16 mouse cellular contexts compared by ENCODE assay signal in the genomic region with DNA sequence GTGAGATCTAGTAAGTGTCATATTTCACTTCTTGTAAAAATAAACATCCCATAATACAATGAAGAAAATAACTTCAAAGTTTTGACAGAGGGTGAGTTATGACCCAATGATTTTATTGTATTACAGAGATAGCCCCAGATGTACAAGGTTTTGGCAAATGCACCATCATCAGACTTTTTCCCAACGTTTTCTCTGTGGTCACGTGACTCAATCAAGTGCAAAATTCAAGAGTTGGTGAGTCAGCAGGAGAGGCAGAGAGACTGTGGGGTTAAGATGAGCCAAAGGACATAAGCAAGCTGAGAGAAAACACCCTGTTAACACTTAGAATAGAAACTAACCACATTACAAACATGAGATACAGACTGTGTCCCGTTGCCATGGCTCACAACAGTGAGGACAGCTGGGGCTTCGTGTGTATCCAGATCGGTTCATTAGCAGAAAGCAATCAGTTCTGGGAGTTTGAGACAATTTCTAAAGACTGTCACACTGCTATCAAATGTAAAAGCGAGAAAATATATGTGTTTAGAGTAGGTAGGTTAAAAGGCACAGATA.
DNase-seq lines count a peak whose midpoint lies in the region; ATAC-seq lines count a peak whose summit lies in the region.
"Had no signal": no experiment of that assay in that cellular context is flagged by ENCODE, and none has a peak within 500 bp of the region (broad histone marks: within the 10 kb centered on the region; RNA-seq: fewer than 3 reads in every experiment).

No protein-coding gene starts in this region.

- no peak overlapping the region for H3K9ac ChIP-seq in forebrain, embryonic 15.5 days (replicated peaks)
- no peak overlapping the region for H3K9ac ChIP-seq in forebrain, embryonic 12.5 days
- H3K9ac ChIP-seq: kidney, embryonic 15.5 days; midbrain, embryonic 13.5 days had no signal

- H3K4me1 ChIP-seq in forebrain, embryonic 15.5 days = peaks cover 8% of the 10 kb centered on the region; the same call in 1 of the 2 replicates
- H3K4me1 ChIP-seq in forebrain, embryonic 12.5 days = no peaks in the 10 kb centered on the region
- H3K4me1 ChIP-seq: kidney, embryonic 15.5 days; midbrain, embryonic 13.5 days had no signal

- H3K27ac ChIP-seq in forebrain, embryonic 15.5 days (replicated peaks) = no peak overlapping the region
- H3K27ac ChIP-seq in forebrain, embryonic 12.5 days = no peak overlapping the region
- H3K27ac ChIP-seq: kidney, embryonic 15.5 days; macrophage; midbrain, embryonic 13.5 days had no signal

- peak; percentile 53; the same call in 1 of the 2 replicates for ATAC-seq in forebrain, embryonic 15.5 days (replicated peaks)
- ATAC-seq in forebrain, embryonic 12.5 days (ENCODE audit: low FRiP score) = no peak
- ATAC-seq: midbrain, embryonic 13.5 days had no signal

- WGBS in forebrain, embryonic 15.5 days = 71% methylated on average over 6 of the region's 6 CpGs
- 78% methylated on average over 6 of the region's 6 CpGs for WGBS in forebrain, embryonic 12.5 days

- no peaks in the 10 kb centered on the region for H3K27me3 ChIP-seq in forebrain, embryonic 15.5 days
- H3K27me3 ChIP-seq in forebrain, embryonic 12.5 days = no peaks in the 10 kb centered on the region
- H3K27me3 ChIP-seq: kidney, embryonic 15.5 days; midbrain, embryonic 13.5 days had no signal

- no peak overlapping the region for H3K4me2 ChIP-seq in forebrain, embryonic 15.5 days (replicated peaks)
- H3K4me2 ChIP-seq in forebrain, embryonic 12.5 days = no peak overlapping the region
- H3K4me2 ChIP-seq: kidney, embryonic 15.5 days; midbrain, embryonic 13.5 days had no signal

- no peak overlapping the region for H3K4me3 ChIP-seq in forebrain, embryonic 15.5 days
- no peak overlapping the region for H3K4me3 ChIP-seq in forebrain, embryonic 12.5 days (replicated peaks)
- H3K4me3 ChIP-seq: kidney, embryonic 15.5 days; midbrain, embryonic 13.5 days had no signal

- DNase-seq in 3134 (ENCODE audit: extremely low read depth, insufficient read length, low spot score) = peak; percentile 1
- DNase-seq in Muller cell, postnatal 12 days (ENCODE audit: inconsistent ontology term) = peak; percentile 31
- DNase-seq in layer of hippocampus, adult 9-10 months (ENCODE audit: low spot score) = peak; percentile 37
- DNase-seq in adrenal gland, adult 2 months = no peak
- no peak for DNase-seq in spleen, postnatal 14 days (ENCODE audit: low spot score in 2 of 2)
- DNase-seq: adrenal gland, postnatal 10 days; cerebellum, adult 8-10 months; left cerebral cortex, postnatal 4 days; lung, adult 18-20 months; thymus, postnatal 25 days had no signal

- H3K36me3 ChIP-seq in forebrain, embryonic 15.5 days = no peaks in the 10 kb centered on the region
- H3K36me3 ChIP-seq in forebrain, embryonic 12.5 days (replicated peaks) = no peaks in the 10 kb centered on the region
- H3K36me3 ChIP-seq: G1E; kidney, embryonic 15.5 days; midbrain, embryonic 13.5 days had no signal

- H3K9me3 ChIP-seq in forebrain, embryonic 15.5 days = no peaks in the 10 kb centered on the region
- no peaks in the 10 kb centered on the region for H3K9me3 ChIP-seq in forebrain, embryonic 12.5 days
- H3K9me3 ChIP-seq: G1E; kidney, embryonic 15.5 days; midbrain, embryonic 13.5 days had no signal

Comparison
In these comparisons a context has a peak if more than half of its experiments do, and no peak if none do; other contexts are left out.
1. DNase-seq: peak in 3134 (single experiment), Muller cell, postnatal 12 days (single experiment) and layer of hippocampus, adult 9-10 months (single experiment); none in adrenal gland, adult 2 months (single experiment) and spleen, postnatal 14 days (0 of 2).